Mouse (Mus musculus): ENCODE data around the gene Ngef. TPM values are rescaled to one million over a fixed set of nuclear protein-coding genes. Genes with fewer than 3 reads are reported as not detected.
A peak's percentile ranks its signal among the peaks of the same experiment; 100 is the strongest.
"Not testable (repeated sequence)": the region's sequence is repeated elsewhere in the genome, so short reads cannot be mapped to it uniquely, and the experiment has no call there.

Ngef gene
- polyA plus RNA-seq, 1 experiment, result 177 TPM

- peak; percentile 70 to 88 for DNase-seq (ENCODE audit: extremely low spot score in 1 of 2, low spot score in 1 of 2)
These were observed 87.3 kb downstream of the Ngef start for GRCm38 (mm10) chr1:87486386-87486785.

GRCm38 (mm10) chr1:87482546-87482945 is 91.1 kb downstream of the Ngef start:
- DNase-seq (ENCODE audit: extremely low spot score in 1 of 2, low spot score in 1 of 2), result no peak

GRCm38 (mm10) chr1:87475076-87475895 is 98.4 kb downstream of the Ngef start:
- peak; percentile 73 to 81 for DNase-seq (ENCODE audit: extremely low spot score in 1 of 2, low spot score in 1 of 2)

- no peak for DNase-seq (ENCODE audit: extremely low spot score in 1 of 2, low spot score in 1 of 2)
These were observed 101.1 kb downstream of the Ngef start for GRCm38 (mm10) chr1:87472576-87472975.

- DNase-seq (ENCODE audit: extremely low spot score in 1 of 2, low spot score in 1 of 2), result no peak
These were observed 101.8 kb downstream of the Ngef start for GRCm38 (mm10) chr1:87471914-87472313.

GRCm38 (mm10) chr1:87469971-87470370 is 103.7 kb downstream of the Ngef start, which contains the start of gene Snorc:
Gene Snorc (plus strand): TSS chr1:87470271.
- not testable (repeated sequence) for DNase-seq (ENCODE audit: extremely low spot score in 1 of 2, low spot score in 1 of 2)

GRCm38 (mm10) chr1:87468321-87468720 is 105.3 kb downstream of the Ngef start:
- DNase-seq (ENCODE audit: extremely low spot score in 1 of 2, low spot score in 1 of 2), result peak in 1 of 2 experiments; percentile 60

- DNase-seq (ENCODE audit: extremely low spot score in 1 of 2, low spot score in 1 of 2), result no peak
These were observed 106.2 kb downstream of the Ngef start for GRCm38 (mm10) chr1:87467469-87467868.

- DNase-seq (ENCODE audit: extremely low spot score in 1 of 2, low spot score in 1 of 2), result not testable (repeated sequence)
These were observed 113.8 kb downstream of the Ngef start for GRCm38 (mm10) chr1:87459856-87460255.

GRCm38 (mm10) chr1:87458045-87458444 is 115.6 kb downstream of the Ngef start:
- no peak for DNase-seq (ENCODE audit: extremely low spot score in 1 of 2, low spot score in 1 of 2)

GRCm38 (mm10) chr1:87456425-87456824 is 117.2 kb downstream of the Ngef start:
- no peak for DNase-seq (ENCODE audit: extremely low spot score in 1 of 2, low spot score in 1 of 2)

- DNase-seq (ENCODE audit: extremely low spot score in 1 of 2, low spot score in 1 of 2), result no peak
These were observed 124.2 kb downstream of the Ngef start for GRCm38 (mm10) chr1:87449432-87449831.

- peak in 1 of 2 experiments; percentile 82 for DNase-seq (ENCODE audit: extremely low spot score in 1 of 2, low spot score in 1 of 2)
These were observed 126.2 kb downstream of the Ngef start for GRCm38 (mm10) chr1:87447183-87448104.

GRCm38 (mm10) chr1:87436583-87436982 is 137.1 kb downstream of the Ngef start:
- DNase-seq (ENCODE audit: extremely low spot score in 1 of 2, low spot score in 1 of 2), result no peak

GRCm38 (mm10) chr1:87435125-87435524 is 138.5 kb downstream of the Ngef start:
- DNase-seq (ENCODE audit: extremely low spot score in 1 of 2, low spot score in 1 of 2), result no peak

Other genes with a start within 250 kb of the Ngef start
- 64.0 and 74.3 TPM in 2 replicates for gene Gigyf2, start 246.9 kb downstream of the Ngef start, polyA plus RNA-seq (2012; rRNA removed)
- 2.5 and 3.5 TPM in 2 replicates for gene Kcnj13, start 179.1 kb downstream of the Ngef start, polyA plus RNA-seq (2012; rRNA removed)
- 0.52 and 0.90 TPM in 2 replicates for gene Snorc, start 103.6 kb downstream of the Ngef start, polyA plus RNA-seq (2012; rRNA removed)
- gene Neu2, start 64.0 kb downstream of the Ngef start, polyA plus RNA-seq (2012; rRNA removed), result 7.0 and 8.8 TPM in 2 replicates
- 13.1 and 19.8 TPM in 2 replicates for gene Inpp5d, start 46.4 kb upstream of the Ngef start, polyA plus RNA-seq (2012; rRNA removed)
- 73.7 and 83.3 TPM in 2 replicates for gene Atg16l1, start 182.0 kb upstream of the Ngef start, polyA plus RNA-seq (2012; rRNA removed)
- 3.6 and 4.5 TPM in 2 replicates for gene Sag, start 229.8 kb upstream of the Ngef start, polyA plus RNA-seq (2012; rRNA removed)